Mouse (Mus musculus) ES-E14 (cell line): Measurements from ENCODE around the gene Fdxr.

Experiments
- CHD2 ChIP-seq: IDR thresholded peaks from 2 replicates; pipeline ENCODE4 v1.6.1; 2014; ENCODE audit warnings: mild to moderate bottlenecking, low read depth, low read length, inconsistent platforms
- HCFC1 ChIP-seq: IDR thresholded peaks from 2 replicates; pipeline ENCODE4 v1.6.1; 2012; ENCODE audit warnings: low read length, inconsistent platforms, borderline replicate concordance; ENCODE audit not compliant: insufficient read depth
- MAFK ChIP-seq: IDR thresholded peaks from 2 replicates; pipeline ENCODE4 v1.6.1; 2014; ENCODE audit warnings: mild to moderate bottlenecking, low read depth, low read length, inconsistent platforms; ENCODE audit not compliant: insufficient read depth
- ZC3H11A ChIP-seq: IDR thresholded peaks from 2 replicates; pipeline ENCODE4 v1.6.1; 2012; ENCODE audit warnings: low read depth, mild to moderate bottlenecking, inconsistent platforms, low read length, borderline replicate concordance

DNA sequence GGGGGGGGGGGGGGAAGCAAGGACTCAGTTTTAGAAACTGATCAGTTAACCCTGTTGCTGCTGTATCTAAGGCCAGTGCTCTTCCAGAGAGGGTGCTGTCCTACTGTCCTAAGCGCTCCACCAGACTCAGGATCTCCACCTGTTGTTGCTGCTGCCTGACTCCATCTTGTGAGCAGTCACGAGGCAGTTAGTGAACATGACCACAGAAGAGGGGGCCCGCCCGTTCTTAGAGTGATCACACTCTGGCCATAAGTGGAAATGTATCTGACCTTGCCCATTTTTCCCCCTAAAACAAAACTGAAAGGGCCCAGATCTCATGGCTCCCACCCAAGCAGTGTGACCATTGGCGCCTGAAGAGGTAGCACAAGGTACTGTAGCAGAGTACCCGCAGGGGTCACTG, 28.9 kb downstream of the Fdxr start:
- TF ChIP-seq ZC3H11A, result no peak
- no peak for TF ChIP-seq HCFC1
- TF ChIP-seq MAFK, result no peak
- no peak for TF ChIP-seq CHD2
